Mouse (Mus musculus) ES-E14 (cell line): ENCODE data around the gene Rhot1. TPM values are rescaled to one million over a fixed set of nuclear protein-coding genes. Genes with fewer than 3 reads are reported as not detected.
A peak's percentile ranks its signal among the peaks of the same experiment; 100 is the strongest.

Experiments
- DNase-seq: peaks from one replicate; pipeline ENCODE4 v3.0.0-alpha.2; 2013; ENCODE audit warnings: low read depth, low spot score
- H3K27ac ChIP-seq: 2 replicates; pipeline ENCODE4 v1.5.1; 2012; ENCODE audit warnings: low read depth, mild to moderate bottlenecking, low read length, moderate library complexity, mixed read lengths; ENCODE audit not compliant: poor library complexity, insufficient read depth, severe bottlenecking
- H3K36me3 ChIP-seq: 2 replicates; pipeline ENCODE4 v1.6.1; 2012; ENCODE audit warnings: mild to moderate bottlenecking, low read length, moderate library complexity, mixed read lengths; ENCODE audit not compliant: control insufficient read depth, poor library complexity, insufficient read depth, severe bottlenecking
- H3K4me1 ChIP-seq, 2 experiments: fragments of 150-350 bp in 1 of 2; sonication (generic) in 1 of 2; 2 replicates each; pipeline ENCODE4 v1.6.1; 2012; ENCODE audit warnings: low read length in 2 of 2, mild to moderate bottlenecking in 1 of 2, mixed read lengths in 1 of 2; ENCODE audit not compliant: control insufficient read depth in 2 of 2, insufficient read depth in 2 of 2, poor library complexity in 1 of 2
- H3K4me3 ChIP-seq, 2 experiments: fragments of 150-350 bp in 1 of 2; sonication (generic) in 1 of 2; 2 replicates each; pipeline ENCODE4 v1.5.1; 2012; ENCODE audit warnings: low read length in 2 of 2, low read depth in 1 of 2, mild to moderate bottlenecking in 1 of 2, mixed read lengths in 1 of 2; ENCODE audit not compliant: insufficient read depth in 1 of 2, poor library complexity in 1 of 2, severe bottlenecking in 1 of 2
- H3K9ac ChIP-seq: 2 replicates; pipeline ENCODE4 v1.6.1; 2012; ENCODE audit warnings: low read depth, mild to moderate bottlenecking, low read length, mixed read lengths; ENCODE audit not compliant: poor library complexity, insufficient read depth, severe bottlenecking
- H3K9me3 ChIP-seq: fragments of 150-350 bp; sonication (generic); 2 replicates; pipeline ENCODE4 v1.6.1; 2012; ENCODE audit warnings: low read depth, mild to moderate bottlenecking, low read length; ENCODE audit not compliant: control insufficient read depth, insufficient read depth
- CHD2 ChIP-seq: IDR thresholded peaks from 2 replicates; pipeline ENCODE4 v1.6.1; 2014; ENCODE audit warnings: mild to moderate bottlenecking, low read depth, low read length, inconsistent platforms
- HCFC1 ChIP-seq: IDR thresholded peaks from 2 replicates; pipeline ENCODE4 v1.6.1; 2012; ENCODE audit warnings: low read length, inconsistent platforms, borderline replicate concordance; ENCODE audit not compliant: insufficient read depth
- MAFK ChIP-seq: IDR thresholded peaks from 2 replicates; pipeline ENCODE4 v1.6.1; 2014; ENCODE audit warnings: mild to moderate bottlenecking, low read depth, low read length, inconsistent platforms; ENCODE audit not compliant: insufficient read depth
- ZC3H11A ChIP-seq: IDR thresholded peaks from 2 replicates; pipeline ENCODE4 v1.6.1; 2012; ENCODE audit warnings: low read depth, mild to moderate bottlenecking, inconsistent platforms, low read length, borderline replicate concordance
- ZNF384 ChIP-seq: IDR thresholded peaks from 2 replicates; pipeline ENCODE4 v1.6.1; 2012; ENCODE audit warnings: low read depth, low read length, inconsistent platforms
- in situ Hi-C, 2 experiments: fragments of 600-800 bp; cut with MboI; formaldehyde crosslinking; loops; one replicate each; pipeline ENCODE4 v1.15.1; 2025; ENCODE audit warnings: low sequenced_read_pairs in 2 of 2, inconsistent platforms in 1 of 2; ENCODE audit not compliant: unreplicated experiment in 2 of 2
- total RNA-seq: library from RNA; depleted of rRNA; stranded (reverse); fragments of 300-350 nt; gene quantifications from 2 replicates; pipeline ENCODE4 v1.2.3, GENCODE M21; 2012

Rhot1 gene
- total RNA-seq, 1 experiment, result 38.8 TPM

DNA sequence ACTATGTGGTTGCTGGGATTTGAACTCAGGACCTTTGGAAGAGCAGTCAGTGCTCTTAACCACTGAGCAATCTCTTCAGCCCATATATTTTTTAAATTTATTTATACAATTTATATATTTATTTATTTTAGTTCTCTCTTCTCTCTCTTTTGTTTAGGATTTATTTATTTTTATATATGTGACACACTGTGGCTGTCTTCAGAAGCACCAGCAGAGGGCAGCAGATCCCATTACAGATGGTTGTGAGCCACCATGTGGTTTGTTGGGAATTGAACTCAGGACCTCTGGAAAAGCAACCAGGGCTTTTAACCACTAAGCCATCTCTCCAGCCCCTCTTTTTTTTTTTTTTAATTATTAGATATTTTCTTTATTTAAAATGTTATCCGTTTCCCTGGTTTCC lies 8.5 kb upstream of the Rhot1 start:
- H3K36me3 ChIP-seq, result no peaks in the 10 kb centered on the region
- no peak for DNase-seq
- no peak overlapping the region for H3K9ac ChIP-seq
- no peaks in the 10 kb centered on the region for H3K9me3 ChIP-seq
- TF ChIP-seq CHD2, result no peak
- no peak for TF ChIP-seq HCFC1
- TF ChIP-seq ZNF384, result peak; percentile 18; the same call in 1 of the 2 replicates
- no peak overlapping the region for H3K27ac ChIP-seq
- no peaks in the 10 kb centered on the region for H3K4me1 ChIP-seq
- H3K4me3 ChIP-seq, result no peak overlapping the region
- in situ Hi-C loops, result no loop called here

DNA sequence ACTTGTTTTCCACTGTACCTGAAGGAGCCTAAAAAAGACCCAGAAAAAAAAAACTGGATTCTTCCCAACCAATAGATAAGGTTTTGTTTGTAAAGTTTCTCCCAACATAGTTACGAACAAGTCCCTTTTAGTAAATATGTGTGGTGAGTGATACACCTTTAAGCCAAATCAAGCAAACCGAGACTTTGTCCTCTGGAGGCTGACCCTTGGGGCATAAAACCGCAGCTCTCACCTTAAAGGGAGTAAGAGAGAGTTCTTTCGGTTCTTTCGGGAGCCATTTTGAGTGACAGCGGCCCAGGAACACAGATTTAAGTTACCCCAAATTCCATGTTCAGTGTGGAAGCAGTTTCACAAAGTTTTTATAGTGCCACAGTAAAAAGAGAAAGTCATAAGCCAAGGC lies 6.5 kb upstream of the Rhot1 start:
- Histone ChIP-seq H3K9me3 (no peaks in the 10 kb centered on the region), H3K27ac (no peak overlapping the region), H3K4me3 (no peak overlapping the region), H3K4me1 (no peaks in the 10 kb centered on the region), H3K9ac (no peak overlapping the region), H3K36me3 (no peaks in the 10 kb centered on the region)
- no peak for TF ChIP-seq MAFK
- no peak for DNase-seq
- in situ Hi-C loops, result no loop called here

DNA sequence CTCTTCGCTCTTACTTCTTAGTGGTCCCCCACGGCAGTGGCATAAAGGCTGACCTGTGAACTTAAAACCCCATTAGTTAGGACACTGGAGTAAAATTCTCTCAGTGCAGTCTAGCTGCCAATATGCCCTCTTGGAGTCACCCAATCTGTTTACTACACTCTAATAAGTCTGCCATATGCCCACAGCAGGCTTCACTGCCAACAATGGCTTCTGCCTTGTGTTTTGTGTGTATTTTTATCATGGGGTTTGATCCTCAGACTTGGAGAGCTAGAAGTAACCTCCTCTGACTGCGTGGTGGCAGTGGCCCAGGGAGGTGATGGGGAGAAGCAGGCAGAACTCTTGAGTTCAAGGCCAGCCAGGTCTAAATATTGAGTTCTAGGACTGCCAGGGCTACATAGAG lies 4.8 kb upstream of the Rhot1 start:
- in situ Hi-C loops, result no loop called here
- no peak overlapping the region for H3K27ac ChIP-seq
- TF ChIP-seq HCFC1 (no peak), CHD2 (no peak), ZC3H11A (no peak), ZNF384 (no peak), MAFK (no peak)
- no peak overlapping the region for H3K9ac ChIP-seq
- H3K4me3 ChIP-seq, result no peak overlapping the region
- H3K36me3 ChIP-seq, result no peaks in the 10 kb centered on the region
- no peak for DNase-seq
- H3K4me1 ChIP-seq, result no peaks in the 10 kb centered on the region; a peak in 1 of 4 replicates
- H3K9me3 ChIP-seq, result no peaks in the 10 kb centered on the region

DNA sequence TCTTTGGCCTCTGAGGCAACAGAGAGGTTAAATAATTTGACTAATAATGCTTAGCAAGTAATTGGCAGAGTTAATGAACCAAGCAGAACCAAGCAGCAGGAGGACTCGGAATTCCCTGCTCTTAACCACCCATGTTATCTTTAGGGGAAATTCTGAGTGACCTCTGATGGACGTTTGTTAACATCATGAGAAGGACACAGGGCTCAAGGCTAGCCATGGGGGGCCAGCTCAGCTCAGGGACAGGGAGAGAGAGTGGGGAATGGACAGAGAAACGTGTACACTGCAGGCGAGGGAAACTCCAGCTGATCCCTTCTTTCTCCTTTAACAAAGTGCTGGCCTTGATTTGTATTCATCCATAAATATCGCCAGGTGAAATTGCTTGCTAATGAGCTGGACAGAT lies 3.9 kb upstream of the Rhot1 start:
- Histone ChIP-seq H3K9ac (no peak overlapping the region), H3K27ac (no peak overlapping the region), H3K4me3 (no peak overlapping the region), H3K9me3 (no peaks in the 10 kb centered on the region), H3K4me1 (peaks cover 0 to 2% of the 10 kb centered on the region in 2 experiments; a peak in 2 of 4 replicates), H3K36me3 (no peaks in the 10 kb centered on the region)
- in situ Hi-C loops, result no loop called here
- TF ChIP-seq ZC3H11A, result no peak
- no peak for TF ChIP-seq MAFK
- TF ChIP-seq HCFC1, result no peak
- no peak for TF ChIP-seq ZNF384
- no peak for TF ChIP-seq CHD2
- DNase-seq, result no peak

DNA sequence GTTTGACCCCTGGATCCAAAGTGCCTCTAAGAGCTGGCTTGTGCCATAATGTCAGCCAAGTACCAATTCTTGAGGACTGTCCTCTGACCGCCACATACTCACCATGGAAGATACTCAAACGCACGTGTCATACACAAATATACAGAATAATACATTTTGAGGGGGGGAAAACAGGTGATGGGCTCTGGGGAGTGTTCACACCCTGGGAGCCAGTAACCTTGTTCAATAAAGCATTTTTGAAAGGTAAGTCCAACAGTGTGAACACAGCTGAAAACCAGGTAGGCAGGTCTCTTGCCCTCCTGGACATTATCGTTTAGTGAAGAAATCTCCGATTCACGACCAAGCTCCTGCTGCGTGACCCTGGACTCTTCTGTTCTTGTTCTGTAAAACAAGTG lies 357 bp upstream of the Rhot1 start:
- H3K36me3 ChIP-seq, result peaks cover 2% of the 10 kb centered on the region; the same call in 1 of the 2 replicates
- H3K9ac ChIP-seq, result no peak overlapping the region; the same call in 1 of the 2 replicates
- H3K4me1 ChIP-seq, result peaks cover 2% of the 10 kb centered on the region in 2 experiments; a peak in 3 of 4 replicates
- no peaks in the 10 kb centered on the region for H3K9me3 ChIP-seq
- in situ Hi-C loops, result no loop called here
- no peak for TF ChIP-seq HCFC1
- no peak for TF ChIP-seq CHD2
- no peak for TF ChIP-seq ZNF384
- no peak for TF ChIP-seq MAFK
- no peak for TF ChIP-seq ZC3H11A
- DNase-seq, result no peak
- no peak overlapping the region for H3K27ac ChIP-seq
- peak overlapping the region in 1 of 2 experiments; percentile 99; a peak in 1 of 4 replicates for H3K4me3 ChIP-seq
